Mouse (Mus musculus): ENCODE measurements around the gene Cenpt.
"Not testable (repeated sequence)": the region's sequence is repeated elsewhere in the genome, so short reads cannot be mapped to it uniquely, and the experiment has no call there.

Cenpt gene

DNA sequence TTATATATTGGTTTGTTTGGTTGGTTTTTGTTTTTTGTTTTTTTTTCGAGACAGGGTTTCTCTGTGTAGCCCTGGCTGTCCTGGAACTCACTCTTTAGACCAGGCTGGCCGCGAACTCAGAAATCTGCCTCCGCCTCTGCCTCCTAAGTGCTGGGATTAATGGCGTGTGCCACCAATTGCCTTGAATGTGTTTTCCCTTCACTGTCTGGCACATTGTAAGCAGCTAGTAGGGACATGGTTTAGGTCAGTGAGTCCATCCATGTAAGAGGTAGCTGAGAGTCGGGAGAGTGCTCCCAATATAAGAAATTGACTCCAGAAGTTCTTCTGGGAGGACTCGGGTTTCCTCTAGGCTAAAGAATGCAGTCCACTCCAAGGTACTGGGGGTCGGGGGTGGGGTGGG is 1.2 kb upstream of the Cenpt start:
- DNase-seq (ENCODE audit: low spot score) = peak; percentile 27

DNA sequence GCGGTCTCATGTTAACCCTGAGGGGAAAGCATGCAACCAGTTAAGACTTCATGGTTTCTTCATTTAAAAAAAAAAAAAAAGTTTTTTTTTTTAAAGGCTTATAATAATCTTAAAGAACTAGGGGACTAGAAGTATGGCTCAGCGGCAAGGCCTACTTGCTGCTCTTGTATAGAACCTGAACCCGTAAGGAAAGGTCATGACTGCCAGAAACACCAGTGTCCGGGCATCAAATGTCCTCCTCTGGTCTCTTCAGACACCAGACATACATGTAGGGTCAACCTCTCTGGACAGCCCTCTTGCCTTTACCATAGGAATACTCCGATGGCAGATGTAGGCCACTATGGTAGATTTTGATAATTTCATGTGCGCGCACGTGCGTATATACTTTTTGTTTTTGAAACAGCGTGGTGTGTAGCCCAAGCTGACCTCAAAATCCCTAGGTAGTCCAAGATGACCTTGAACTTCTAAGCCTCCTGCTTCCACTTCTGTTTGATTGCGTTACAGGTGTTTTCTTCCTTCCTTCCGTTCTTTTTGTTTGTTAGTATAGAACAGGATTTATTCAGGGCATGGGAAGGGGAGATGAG is 840 bp downstream of the Cenpt start:
- no peak for DNase-seq (ENCODE audit: low spot score)

GRCm38 (mm10) chr8:105851651-105852143 is 1.4 kb downstream of the Cenpt start:
- DNase-seq (ENCODE audit: low spot score) = peak; percentile 99

- no peak for DNase-seq (ENCODE audit: low spot score)
Observed at GRCm38 (mm10) chr8:105850611-105851010, 2.5 kb downstream of the Cenpt start.

GRCm38 (mm10) chr8:105850014-105850413 is 3.1 kb downstream of the Cenpt start:
- no peak for DNase-seq (ENCODE audit: low spot score)

GRCm38 (mm10) chr8:105846678-105847077 is 6.4 kb downstream of the Cenpt start:
- no peak for DNase-seq (ENCODE audit: low spot score)

DNA sequence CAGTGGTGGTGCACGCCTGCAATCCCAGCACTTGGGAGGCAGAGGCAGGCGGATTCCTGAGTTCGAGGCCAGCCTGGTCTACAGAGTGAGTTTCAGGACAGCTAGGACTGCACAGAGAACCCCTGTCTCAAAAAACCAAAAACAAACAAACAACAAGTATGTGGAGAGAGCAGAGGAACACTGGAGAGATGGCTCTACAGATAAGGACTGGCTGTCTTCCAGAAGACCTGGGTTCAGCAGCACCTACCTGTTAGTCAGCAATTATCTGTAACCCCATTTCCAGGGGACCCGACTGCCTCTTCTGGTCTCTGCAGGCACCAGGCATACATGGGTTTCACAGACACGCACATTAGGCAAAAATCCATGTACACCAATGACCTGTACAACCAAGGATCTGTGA is 13.9 kb downstream of the Cenpt start:
- no peak for DNase-seq (ENCODE audit: low spot score)

GRCm38 (mm10) chr8:105836991-105837390 is 16.1 kb downstream of the Cenpt start:
- no peak for DNase-seq (ENCODE audit: low spot score)

DNA sequence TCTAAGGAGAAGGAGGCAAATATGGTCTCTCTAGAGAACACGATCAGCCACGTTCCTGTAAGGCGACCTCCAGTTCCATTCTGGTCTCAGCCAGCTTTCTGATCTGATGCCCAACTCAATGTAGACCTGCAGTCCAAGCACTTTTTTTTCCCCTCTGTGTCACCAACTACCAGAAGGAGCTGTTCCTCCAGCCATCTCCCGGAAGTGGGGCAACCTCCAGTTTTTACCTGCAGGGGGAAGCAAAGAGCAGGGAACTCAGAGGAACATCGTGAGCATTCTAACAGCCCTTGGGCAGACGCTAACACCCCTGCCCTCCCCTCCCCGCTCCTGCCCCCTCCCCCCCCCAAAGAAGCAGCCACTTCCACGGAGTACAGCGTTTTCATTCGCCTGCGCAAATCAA is 17.8 kb downstream of the Cenpt start:
- peak; percentile 39 for DNase-seq (ENCODE audit: low spot score)

GRCm38 (mm10) chr8:105833740-105834139 is 19.3 kb downstream of the Cenpt start:
- DNase-seq (ENCODE audit: low spot score) = not testable (repeated sequence)

GRCm38 (mm10) chr8:105826861-105827848 is 25.9 kb downstream of the Cenpt start, which contains the start of the genes Ranbp10 and Tsnaxip1:
Gene Ranbp10, minus strand, starts transcription at chr8:105827350.
Gene Tsnaxip1, plus strand, starts transcription at chr8:105827731.
- peak; percentile 99 for DNase-seq (ENCODE audit: low spot score)

- DNase-seq (ENCODE audit: low spot score) = peak; percentile 9
Observed at GRCm38 (mm10) chr8:105826379-105826778, 26.7 kb downstream of the Cenpt start.

GRCm38 (mm10) chr8:105825506-105825905 is 27.6 kb downstream of the Cenpt start:
- no peak for DNase-seq (ENCODE audit: low spot score)

DNA sequence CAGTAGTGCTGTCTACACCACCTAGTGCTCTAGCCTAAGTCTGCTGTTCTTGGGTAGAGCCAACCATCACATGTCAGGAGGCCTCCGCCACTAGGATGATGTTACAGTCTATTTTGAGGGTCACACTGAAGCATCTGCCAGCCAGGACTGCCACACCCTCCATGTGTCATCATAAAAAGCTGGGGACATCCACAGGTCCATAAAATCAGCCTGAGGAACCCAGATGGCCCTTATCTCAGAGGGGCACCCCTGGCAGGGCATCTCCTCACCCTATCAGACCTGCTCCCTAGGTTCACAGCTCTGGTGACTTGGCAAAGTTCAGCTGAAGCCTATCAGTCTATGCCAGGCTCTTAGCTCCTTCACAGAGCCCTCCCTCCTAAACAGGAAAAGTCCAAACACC is 32.2 kb downstream of the Cenpt start:
- no peak for DNase-seq (ENCODE audit: low spot score)

DNA sequence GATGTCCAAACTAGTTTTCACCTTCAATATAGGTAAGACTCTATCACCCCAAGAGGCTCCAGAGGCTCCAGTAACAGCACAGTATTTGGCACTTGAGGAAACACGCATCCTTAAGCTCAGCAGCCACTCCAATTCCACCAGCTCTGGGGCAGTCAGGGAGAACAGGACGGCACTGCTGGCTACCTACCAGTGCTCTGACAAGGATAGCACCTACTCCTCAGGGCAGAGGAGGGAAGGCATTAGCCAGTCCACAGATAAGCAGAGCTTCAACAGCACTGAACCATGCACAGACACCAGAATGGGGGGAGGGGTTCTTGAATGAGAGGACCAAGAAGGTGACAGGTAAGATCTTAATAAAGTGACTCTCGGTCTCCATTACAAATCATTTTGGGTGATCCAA is 33.4 kb downstream of the Cenpt start:
- DNase-seq (ENCODE audit: low spot score) = no peak

DNA sequence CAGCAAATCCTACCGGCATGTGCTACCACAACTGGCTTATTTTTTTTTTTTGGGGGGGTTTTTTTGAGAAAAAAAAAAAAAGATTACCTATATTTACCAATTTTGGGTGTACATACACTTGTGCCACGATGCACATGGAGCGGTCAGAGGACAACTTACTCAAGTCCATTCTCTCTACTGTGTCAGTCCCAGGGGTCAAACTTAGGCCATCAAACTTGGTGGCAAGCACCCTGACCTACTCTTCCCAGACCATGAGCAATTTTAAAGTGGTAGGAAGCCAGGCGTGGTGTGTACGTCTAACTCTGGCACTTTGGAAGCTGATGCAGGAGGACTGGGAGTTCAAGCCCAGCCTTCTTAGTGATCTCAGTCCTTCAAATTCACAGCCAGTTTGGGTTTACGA is 39.8 kb downstream of the Cenpt start:
- DNase-seq (ENCODE audit: low spot score) = no peak

DNA sequence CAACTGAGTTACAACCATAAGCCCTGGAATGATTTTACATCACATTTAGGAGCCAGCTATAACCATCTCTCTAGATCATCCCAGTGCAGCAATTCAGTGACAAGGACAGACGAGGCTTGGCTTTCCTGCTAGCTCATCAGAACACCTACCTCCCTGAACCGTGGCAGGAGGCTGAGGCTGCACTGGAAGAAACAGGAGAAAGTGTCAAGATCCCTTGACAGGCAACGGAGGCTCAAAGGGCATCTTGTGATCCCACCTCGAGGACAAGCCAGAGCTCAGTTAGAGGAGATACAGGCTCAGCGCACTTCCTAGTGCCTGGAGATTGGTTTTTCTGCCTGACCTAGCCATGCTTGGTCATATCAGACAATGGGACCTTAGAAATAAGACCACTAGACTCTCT is 40.6 kb downstream of the Cenpt start:
- DNase-seq (ENCODE audit: low spot score) = no peak

DNA sequence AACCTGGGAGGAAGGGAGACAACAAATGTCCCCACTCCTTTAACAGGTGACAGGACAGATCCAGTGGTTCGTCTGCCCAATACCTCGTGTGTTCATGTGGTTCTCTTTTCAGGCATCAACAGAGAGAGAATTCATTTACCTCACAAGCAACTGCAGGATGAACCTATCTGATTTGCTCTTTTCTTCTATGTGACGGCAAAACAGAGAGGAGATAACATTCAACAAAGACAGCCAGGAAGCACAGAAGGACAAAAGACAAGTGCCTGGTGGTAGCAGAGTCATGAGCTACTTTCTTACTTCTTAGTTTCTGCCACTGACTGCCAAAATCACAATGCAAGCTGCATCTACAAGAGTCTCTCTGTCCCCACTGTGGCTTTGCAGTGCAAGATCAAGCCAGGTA is 41.5 kb downstream of the Cenpt start:
- no peak for DNase-seq (ENCODE audit: low spot score)

- DNase-seq (ENCODE audit: low spot score) = no peak
Observed at GRCm38 (mm10) chr8:105811061-105811460, 42.0 kb downstream of the Cenpt start.

DNA sequence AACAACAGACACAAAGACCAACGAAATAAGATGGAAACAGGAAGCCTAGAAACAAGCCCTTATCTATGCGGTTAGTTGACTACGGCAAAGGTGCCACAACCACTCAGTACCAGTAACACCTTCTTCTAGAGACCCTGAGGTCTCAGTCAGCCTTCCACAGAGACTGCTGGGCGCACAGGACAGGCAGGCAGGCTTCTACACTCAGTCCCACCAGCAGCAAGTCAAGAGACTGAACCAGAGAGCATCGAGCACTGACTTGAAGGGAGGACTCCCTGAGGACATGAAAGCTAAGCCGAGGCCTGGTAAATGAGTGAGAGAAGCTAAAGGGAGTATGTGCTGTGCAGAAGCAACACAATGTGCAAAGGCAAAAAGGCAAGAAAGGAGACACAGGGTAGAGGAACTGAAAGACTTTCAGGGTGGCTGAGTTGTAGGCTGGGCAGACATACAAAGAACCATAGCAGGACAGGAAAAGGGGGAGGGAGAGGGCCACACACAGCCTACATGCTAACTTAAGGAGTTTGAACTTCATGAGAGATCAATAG is 42.8 kb downstream of the Cenpt start:
- DNase-seq (ENCODE audit: low spot score) = no peak

DNA sequence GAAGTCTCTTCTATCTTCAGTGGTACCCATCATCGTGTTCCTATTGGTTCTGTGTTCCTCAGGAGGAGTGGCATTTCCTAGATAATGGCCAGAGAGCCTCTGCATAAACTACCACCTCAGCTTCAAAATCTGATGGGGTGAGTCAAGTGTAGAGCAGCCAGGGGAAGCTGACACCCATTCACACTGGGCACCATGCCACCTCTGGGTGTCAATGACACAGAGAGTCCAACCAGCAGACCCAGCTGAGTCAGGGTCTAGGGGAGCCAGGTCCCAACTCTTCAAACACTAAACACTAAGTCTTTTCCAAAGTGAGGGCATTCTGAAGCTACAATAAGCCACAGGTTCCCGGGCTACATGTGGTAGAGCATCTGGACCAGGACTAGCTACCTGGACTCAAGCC is 44.6 kb downstream of the Cenpt start:
- DNase-seq (ENCODE audit: low spot score) = no peak

DNA sequence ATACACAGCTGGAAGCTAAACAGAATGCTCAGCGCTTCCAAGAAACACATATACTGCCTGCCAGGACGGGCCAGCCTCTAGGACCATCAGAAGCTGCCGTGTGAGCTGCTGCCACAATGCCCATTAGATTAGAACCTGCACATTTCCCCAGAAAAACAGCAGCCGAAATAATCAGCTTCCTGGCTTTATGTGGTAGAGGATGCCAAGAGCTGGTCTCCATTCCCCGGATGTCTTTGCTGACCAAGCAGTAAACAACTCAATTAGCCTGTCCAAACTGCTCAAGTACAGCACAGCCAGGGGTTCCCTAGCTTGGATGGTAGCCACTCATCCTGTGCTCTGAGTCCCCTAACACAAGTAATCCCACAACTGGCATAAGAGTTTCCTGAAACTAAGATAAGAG is 45.3 kb downstream of the Cenpt start:
- no peak for DNase-seq (ENCODE audit: low spot score)

DNA sequence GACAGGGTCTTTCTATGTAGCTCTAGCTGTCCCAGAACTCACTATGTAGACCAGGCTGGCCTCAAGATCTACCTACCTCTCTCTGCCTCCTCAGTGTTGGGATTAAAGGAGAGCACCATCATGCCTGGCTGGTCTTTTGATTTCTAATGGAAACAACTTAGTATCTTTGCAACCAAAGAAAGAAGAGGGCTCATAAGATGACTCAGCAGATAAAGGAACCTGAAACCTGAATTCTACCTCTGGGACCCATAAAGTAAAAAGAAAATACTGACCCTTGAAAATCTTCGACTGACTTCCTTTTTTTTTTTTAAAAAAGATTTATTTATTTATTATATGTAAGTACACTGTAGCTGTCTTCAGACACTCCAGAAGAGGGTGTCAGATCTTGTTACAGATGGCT is 47.1 kb downstream of the Cenpt start:
- no peak for DNase-seq (ENCODE audit: low spot score)

All from embryo, embryonic 10 days (tissue).